Mouse (Mus musculus): ENCODE measurements around the gene Shisa6. TPM values are rescaled to one million over a fixed set of nuclear protein-coding genes. Genes with fewer than 3 reads are reported as not detected.

Shisa6 gene
- polyA plus RNA-seq, 1 experiment from 2014 or later = 0.20 TPM

DNA sequence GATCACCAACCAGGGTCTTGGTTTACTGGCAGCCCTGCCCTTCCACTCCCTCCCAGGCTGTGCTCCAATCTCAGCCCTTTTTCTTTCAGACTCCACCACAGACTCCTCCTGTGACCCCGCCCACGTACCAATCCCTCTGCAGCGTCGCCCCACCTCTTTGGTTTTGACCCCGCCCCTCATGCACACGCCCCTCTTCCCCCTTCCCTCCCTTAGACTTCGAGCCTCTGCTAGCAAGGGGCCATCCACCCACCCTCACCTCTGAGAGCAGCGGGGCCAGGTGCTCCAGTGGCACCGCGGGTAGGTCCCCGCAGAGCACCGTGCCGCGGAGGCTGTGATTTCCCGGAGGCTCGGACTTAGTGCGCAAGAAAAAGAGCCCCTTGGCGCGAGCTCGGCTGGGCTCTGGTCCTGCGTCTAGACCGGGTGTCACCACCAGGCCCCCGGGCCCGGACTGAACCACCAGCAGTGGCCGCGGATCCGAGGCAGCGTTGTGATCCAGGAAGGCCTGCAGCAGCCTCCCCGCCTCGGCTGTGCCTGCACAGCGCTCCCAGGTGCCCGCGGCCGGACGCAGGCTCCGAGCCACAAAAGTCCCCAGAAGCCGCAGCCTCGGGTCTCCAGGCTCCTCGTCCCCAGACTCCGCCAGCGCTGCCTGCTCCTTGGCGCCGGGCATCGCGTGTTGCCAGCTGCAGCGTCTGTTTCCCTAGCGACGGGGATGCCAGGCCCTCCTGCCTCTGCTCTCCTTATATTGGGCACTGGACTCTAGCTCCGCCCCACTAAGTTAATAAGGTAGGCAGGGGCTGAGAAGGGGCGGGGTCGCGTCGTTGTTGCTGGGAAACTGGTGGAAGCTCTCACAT is 357.7 kb downstream of the Shisa6 start, which contains the start of gene Dnah9:
Gene Dnah9 (minus strand): TSS at position 751 of the 851 bp plus-strand sequence.
- Histone ChIP-seq H3K36me3 (no peaks in the 10 kb centered on the region), H3K27ac (no peak within 1 kb of the TSS), H3K9me3 (no peaks in the 10 kb centered on the region), H3K27me3 (ENCODE audit: insufficient read depth, poor library complexity, severe bottlenecking) (peaks cover 26% of the 10 kb centered on the region; the same call in 1 of the 2 replicates), H3K4me3 (peak within 1 kb of the TSS; percentile 72), H3K4me1 (peaks cover 10% of the 10 kb centered on the region)
- WGBS = under 1% methylated on average over 53 of the region's 53 CpGs
- peak; percentile 86 for DNase-seq (ENCODE audit: low spot score)

GRCm38 (mm10) chr11:66164022-66164421 is 361.7 kb downstream of the Shisa6 start:
- Histone ChIP-seq H3K9me3 (no peaks in the 10 kb centered on the region), H3K4me3 (no peak overlapping the region), H3K27ac (no peak overlapping the region), H3K36me3 (no peaks in the 10 kb centered on the region), H3K27me3 (ENCODE audit: insufficient read depth, poor library complexity, severe bottlenecking) (peaks cover 14% of the 10 kb centered on the region; the same call in 1 of the 2 replicates), H3K4me1 (peaks cover 10% of the 10 kb centered on the region)
- 79% methylated on average over 2 of the region's 2 CpGs for WGBS
- no peak for DNase-seq (ENCODE audit: low spot score)
